Comparison of ENCODE assay signal across 23 mouse cellular contexts in the genomic region with DNA sequence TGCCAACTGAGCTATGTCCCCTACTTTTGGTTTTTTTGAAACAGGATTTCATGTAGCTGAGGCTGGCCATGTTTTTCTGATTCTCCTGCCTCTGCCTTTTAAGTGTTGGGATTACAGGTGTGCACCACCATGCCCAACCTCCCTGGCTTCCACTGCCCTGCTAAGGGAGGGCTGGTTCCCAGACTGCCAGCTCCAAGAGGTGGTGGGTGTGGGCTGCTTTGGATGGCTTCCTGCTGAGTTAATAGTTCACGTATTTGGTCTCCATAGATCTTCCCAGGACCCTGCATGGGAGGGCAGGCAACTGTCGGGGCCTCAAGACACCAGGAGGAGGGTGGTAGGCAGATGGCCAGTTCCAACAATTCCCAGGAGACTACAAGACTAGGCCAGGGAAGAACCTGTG. TPM values are rescaled to one million over a fixed set of nuclear protein-coding genes. Genes with fewer than 3 reads are reported as not detected.
DNase-seq lines count a peak whose midpoint lies in the region; ATAC-seq lines count a peak whose summit lies in the region.
"Had no signal": no experiment of that assay in that cellular context is flagged by ENCODE, and none has a peak within 500 bp of the region (broad histone marks: within the 10 kb centered on the region; RNA-seq: fewer than 3 reads in every experiment).

No protein-coding gene starts in this region.

- 59% methylated on average over 2 of the region's 2 CpGs for WGBS in hindbrain, embryonic 10.5 days
- WGBS in hindbrain, embryonic 12.5 days, result 37% methylated on average over 2 of the region's 2 CpGs
- WGBS in kidney, embryonic 16.5 days, result 30% methylated on average over 2 of the region's 2 CpGs
- WGBS in embryonic facial prominence, embryonic 10.5 days, result 71% methylated on average over 2 of the region's 2 CpGs

- peaks cover 63% of the 10 kb centered on the region for H3K4me1 ChIP-seq in hindbrain, embryonic 10.5 days (replicated peaks)
- H3K4me1 ChIP-seq in hindbrain, embryonic 12.5 days, result peaks cover 39% of the 10 kb centered on the region
- H3K4me1 ChIP-seq in kidney, embryonic 16.5 days (ENCODE audit: insufficient read depth, low read length), result peaks cover 55% of the 10 kb centered on the region
- H3K4me1 ChIP-seq in embryonic facial prominence, embryonic 10.5 days, result peaks cover 54% of the 10 kb centered on the region

- no peaks in the 10 kb centered on the region for H3K36me3 ChIP-seq in hindbrain, embryonic 10.5 days
- no peaks in the 10 kb centered on the region for H3K36me3 ChIP-seq in hindbrain, embryonic 12.5 days
- H3K36me3 ChIP-seq in kidney, embryonic 16.5 days (ENCODE audit: insufficient read depth, low read length), result no peaks in the 10 kb centered on the region
- no peaks in the 10 kb centered on the region for H3K36me3 ChIP-seq in embryonic facial prominence, embryonic 10.5 days (replicated peaks)
- H3K36me3 ChIP-seq: embryonic facial prominence, embryonic 12.5 days; forebrain, embryonic 15.5 days had no signal

- no peaks in the 10 kb centered on the region for H3K9me3 ChIP-seq in hindbrain, embryonic 10.5 days
- no peaks in the 10 kb centered on the region for H3K9me3 ChIP-seq in hindbrain, embryonic 12.5 days (replicated peaks)
- H3K9me3 ChIP-seq in kidney, embryonic 16.5 days (ENCODE audit: low read length), result no peaks in the 10 kb centered on the region
- H3K9me3 ChIP-seq in embryonic facial prominence, embryonic 10.5 days, result peaks cover 2% of the 10 kb centered on the region; the same call in 1 of the 2 replicates
- H3K9me3 ChIP-seq: embryonic facial prominence, embryonic 12.5 days; forebrain, embryonic 13.5 days; forebrain, embryonic 15.5 days had no signal

- peaks cover 34% of the 10 kb centered on the region for H3K27me3 ChIP-seq in hindbrain, embryonic 10.5 days (ENCODE audit: insufficient read depth, poor library complexity, severe bottlenecking)
- peaks cover 12% of the 10 kb centered on the region for H3K27me3 ChIP-seq in hindbrain, embryonic 12.5 days
- no peaks in the 10 kb centered on the region for H3K27me3 ChIP-seq in kidney, embryonic 16.5 days (ENCODE audit: insufficient read depth, low read length)
- H3K27me3 ChIP-seq in embryonic facial prominence, embryonic 10.5 days (replicated peaks; ENCODE audit: low read depth, poor library complexity, severe bottlenecking), result peaks cover 35% of the 10 kb centered on the region
- H3K27me3 ChIP-seq: forebrain, embryonic 15.5 days had no signal

- H3K4me3 ChIP-seq in hindbrain, embryonic 10.5 days, result no peak overlapping the region
- H3K4me3 ChIP-seq in hindbrain, embryonic 12.5 days, result no peak overlapping the region
- H3K4me3 ChIP-seq in kidney, embryonic 16.5 days (ENCODE audit: low read length), result no peak overlapping the region
- H3K4me3 ChIP-seq in embryonic facial prominence, embryonic 10.5 days, result no peak overlapping the region
- H3K4me3 ChIP-seq: embryonic facial prominence, embryonic 12.5 days; forebrain, embryonic 13.5 days; forebrain, embryonic 15.5 days had no signal

- ATAC-seq in hindbrain, embryonic 12.5 days (ENCODE audit: low FRiP score), result no peak
- ATAC-seq in kidney, embryonic 16.5 days (ENCODE audit: low FRiP score, low TSS enrichment), result peak; percentile 13; the same call in 1 of the 2 replicates

- H3K9ac ChIP-seq in hindbrain, embryonic 12.5 days, result no peak overlapping the region
- H3K9ac ChIP-seq in kidney, embryonic 16.5 days (replicated peaks; ENCODE audit: low read length), result no peak overlapping the region
- H3K9ac ChIP-seq: embryonic facial prominence, embryonic 12.5 days; forebrain, embryonic 13.5 days; forebrain, embryonic 15.5 days had no signal

- H3K27ac ChIP-seq in hindbrain, embryonic 10.5 days, result 0 out of 2 replicates have a peak overlapping the region, but pooled peaks have one; percentile 6
- no peak overlapping the region for H3K27ac ChIP-seq in hindbrain, embryonic 12.5 days
- H3K27ac ChIP-seq in kidney, embryonic 16.5 days (ENCODE audit: low read length), result peak overlapping the region; percentile 61
- H3K27ac ChIP-seq in embryonic facial prominence, embryonic 10.5 days (replicated peaks), result 0 out of 2 replicates have a peak overlapping the region, but pooled peaks have one; percentile 14
- H3K27ac ChIP-seq: embryonic facial prominence, embryonic 12.5 days; forebrain, embryonic 13.5 days; forebrain, embryonic 15.5 days had no signal

- DNase-seq in hindbrain, embryonic 10.5 days (ENCODE audit: low spot score), result no peak
- no peak for DNase-seq in kidney, postnatal 36 days
- peak; percentile 24 for DNase-seq in kidney, postnatal 14 days
- no peak for DNase-seq in kidney, adult 9 months
- no peak for DNase-seq in embryonic facial prominence, embryonic 10.5 days (ENCODE audit: low spot score)
- DNase-seq in retina, postnatal 1 day, result no peak
- DNase-seq: adrenal gland, adult 2 months; adrenal gland, postnatal 10 days; adrenal gland, postnatal 25 days; cerebellum, adult 11 months; cerebellum, adult 18-20 months; cerebellum, adult 8-10 months; cerebellum, adult 9-11 months; cerebellum, postnatal 36 days; embryo, embryonic 11 days had no signal

- H3K4me2 ChIP-seq in hindbrain, embryonic 12.5 days (replicated peaks), result no peak overlapping the region
- no peak overlapping the region for H3K4me2 ChIP-seq in kidney, embryonic 16.5 days (replicated peaks; ENCODE audit: low read depth, low read length)
- H3K4me2 ChIP-seq: embryonic facial prominence, embryonic 12.5 days; forebrain, embryonic 13.5 days; forebrain, embryonic 15.5 days had no signal

RNA-seq across cellular contexts. Expression of gene Lfng, which starts 4.6 kb away (rescaled TPM):
- polyA plus RNA-seq in hindbrain, embryonic 10.5 days (2016; fragmentation: Nextera tagmentation; extraction: Ambion mirVana), result 40.9 and 51.2 TPM in 2 replicates
- polyA plus RNA-seq in hindbrain, embryonic 12.5 days (2016; fragmentation: Nextera tagmentation; extraction: Ambion mirVana), result 23.8 and 27.6 TPM in 2 replicates
- polyA plus RNA-seq in kidney, embryonic 16.5 days (2015; fragmentation: Nextera tagmentation; extraction: Ambion mirVana), result 36.3 and 38.9 TPM in 2 replicates
- 11.7 and 14.9 TPM in 2 replicates for polyA plus RNA-seq in embryonic facial prominence, embryonic 10.5 days (2016; fragmentation: Nextera tagmentation; extraction: Ambion mirVana)

RNA-seq across cellular contexts. Expression of gene Grifin, which starts 37.7 kb away (rescaled TPM):
- not detected in 2 replicates for polyA plus RNA-seq in hindbrain, embryonic 10.5 days (2016; fragmentation: Nextera tagmentation; extraction: Ambion mirVana)
- not detected in 2 replicates for polyA plus RNA-seq in hindbrain, embryonic 12.5 days (2016; fragmentation: Nextera tagmentation; extraction: Ambion mirVana)
- 0.27 TPM in 1 of 2 replicates, not detected in the other for polyA plus RNA-seq in kidney, embryonic 16.5 days (2015; fragmentation: Nextera tagmentation; extraction: Ambion mirVana)
- polyA plus RNA-seq in embryonic facial prominence, embryonic 10.5 days (2016; fragmentation: Nextera tagmentation; extraction: Ambion mirVana), result not detected in 2 replicates
- polyA plus RNA-seq: adrenal gland, adult 2 months; C2C12; embryonic facial prominence, embryonic 14.5 days; forebrain, embryonic 11.5 days; forebrain, embryonic 15.5 days had no signal

RNA-seq across cellular contexts. Expression of gene Ttyh3, which starts 46.3 kb away (rescaled TPM):
- polyA plus RNA-seq in hindbrain, embryonic 10.5 days (2016; fragmentation: Nextera tagmentation; extraction: Ambion mirVana), result 32.1 and 52.5 TPM in 2 replicates
- polyA plus RNA-seq in hindbrain, embryonic 12.5 days (2016; fragmentation: Nextera tagmentation; extraction: Ambion mirVana), result 83.7 and 98.3 TPM in 2 replicates
- polyA plus RNA-seq in kidney, embryonic 16.5 days (2015; fragmentation: Nextera tagmentation; extraction: Ambion mirVana), result 28.4 and 31.3 TPM in 2 replicates
- 33.4 and 35.5 TPM in 2 replicates for polyA plus RNA-seq in embryonic facial prominence, embryonic 10.5 days (2016; fragmentation: Nextera tagmentation; extraction: Ambion mirVana)
